Mouse (Mus musculus) gastrocnemius, postnatal 4 days (tissue): ENCODE measurements at regions not wholly inside any gene's neighbourhood (a gene's known extent, or its start where the extent isn't known, plus 50 kb on each side); places are given as distances from the start of the nearest gene placed in this dataset.

Experiments
- DNase-seq, 2 experiments: peaks; one replicate each; pipeline ENCODE4 v3.0.0; 2021 to 2022; ENCODE audit warnings: low spot score in 2 of 2, mixed read lengths in 2 of 2

GRCm38 (mm10) chr3:149638324-149638723 is 648.0 kb upstream of the Adgrl2 start:
- DNase-seq, result no peak

- DNase-seq, result no peak
Observed at GRCm38 (mm10) chr3:149626186-149626585, 635.8 kb upstream of the Adgrl2 start.

GRCm38 (mm10) chr3:149625497-149625896 is 635.1 kb upstream of the Adgrl2 start:
- no peak for DNase-seq

- no peak for DNase-seq
Observed at GRCm38 (mm10) chr3:149625066-149625465, 634.7 kb upstream of the Adgrl2 start.

GRCm38 (mm10) chr3:149623851-149624532 is 633.6 kb upstream of the Adgrl2 start:
- DNase-seq, result no peak

GRCm38 (mm10) chr3:149603865-149604264 is 613.5 kb upstream of the Adgrl2 start:
- DNase-seq, result no peak

- no peak for DNase-seq
Observed at GRCm38 (mm10) chr3:149601276-149601675, 610.9 kb upstream of the Adgrl2 start.

- DNase-seq, result peak in 1 of 2 experiments; percentile 20
Observed at GRCm38 (mm10) chr3:149594470-149594869, 604.1 kb upstream of the Adgrl2 start.

- DNase-seq, result no peak
Observed at GRCm38 (mm10) chr3:149585769-149586168, 595.4 kb upstream of the Adgrl2 start.

GRCm38 (mm10) chr3:149581141-149581540 is 590.8 kb upstream of the Adgrl2 start:
- DNase-seq, result no peak

- DNase-seq, result no peak
Observed at GRCm38 (mm10) chr3:149575678-149576077, 585.3 kb upstream of the Adgrl2 start.

- DNase-seq, result no peak
Observed at GRCm38 (mm10) chr3:149566853-149567252, 576.5 kb upstream of the Adgrl2 start.

GRCm38 (mm10) chr3:149550231-149550951 is 560.0 kb upstream of the Adgrl2 start:
- no peak for DNase-seq

GRCm38 (mm10) chr3:149547045-149547444 is 556.7 kb upstream of the Adgrl2 start:
- DNase-seq, result no peak

GRCm38 (mm10) chr3:149546256-149546655 is 555.9 kb upstream of the Adgrl2 start:
- DNase-seq, result no peak

GRCm38 (mm10) chr3:149534183-149534582 is 543.8 kb upstream of the Adgrl2 start:
- DNase-seq, result no peak

- DNase-seq, result no peak
Observed at GRCm38 (mm10) chr3:149530026-149530607, 539.8 kb upstream of the Adgrl2 start.

GRCm38 (mm10) chr3:149526509-149526908 is 536.2 kb upstream of the Adgrl2 start:
- DNase-seq, result no peak

- no peak for DNase-seq
Observed at GRCm38 (mm10) chr3:149519575-149519929, 529.2 kb upstream of the Adgrl2 start.

GRCm38 (mm10) chr3:149518928-149519574 is 528.7 kb upstream of the Adgrl2 start:
- DNase-seq, result no peak

- DNase-seq, result no peak
Observed at GRCm38 (mm10) chr3:149517537-149517936, 527.2 kb upstream of the Adgrl2 start.

GRCm38 (mm10) chr3:149509178-149509577 is 518.8 kb upstream of the Adgrl2 start:
- no peak for DNase-seq
